Mouse (Mus musculus): ENCODE data around the gene 1700016C15Rik. TPM values are rescaled to one million over a fixed set of nuclear protein-coding genes. Genes with fewer than 3 reads are reported as not detected.

Gene 1700016C15Rik
- polyA plus RNA-seq (2014; fragmentation: Nextera tagmentation; extraction: Ambion mirVana) = not detected in 2 replicates

DNA sequence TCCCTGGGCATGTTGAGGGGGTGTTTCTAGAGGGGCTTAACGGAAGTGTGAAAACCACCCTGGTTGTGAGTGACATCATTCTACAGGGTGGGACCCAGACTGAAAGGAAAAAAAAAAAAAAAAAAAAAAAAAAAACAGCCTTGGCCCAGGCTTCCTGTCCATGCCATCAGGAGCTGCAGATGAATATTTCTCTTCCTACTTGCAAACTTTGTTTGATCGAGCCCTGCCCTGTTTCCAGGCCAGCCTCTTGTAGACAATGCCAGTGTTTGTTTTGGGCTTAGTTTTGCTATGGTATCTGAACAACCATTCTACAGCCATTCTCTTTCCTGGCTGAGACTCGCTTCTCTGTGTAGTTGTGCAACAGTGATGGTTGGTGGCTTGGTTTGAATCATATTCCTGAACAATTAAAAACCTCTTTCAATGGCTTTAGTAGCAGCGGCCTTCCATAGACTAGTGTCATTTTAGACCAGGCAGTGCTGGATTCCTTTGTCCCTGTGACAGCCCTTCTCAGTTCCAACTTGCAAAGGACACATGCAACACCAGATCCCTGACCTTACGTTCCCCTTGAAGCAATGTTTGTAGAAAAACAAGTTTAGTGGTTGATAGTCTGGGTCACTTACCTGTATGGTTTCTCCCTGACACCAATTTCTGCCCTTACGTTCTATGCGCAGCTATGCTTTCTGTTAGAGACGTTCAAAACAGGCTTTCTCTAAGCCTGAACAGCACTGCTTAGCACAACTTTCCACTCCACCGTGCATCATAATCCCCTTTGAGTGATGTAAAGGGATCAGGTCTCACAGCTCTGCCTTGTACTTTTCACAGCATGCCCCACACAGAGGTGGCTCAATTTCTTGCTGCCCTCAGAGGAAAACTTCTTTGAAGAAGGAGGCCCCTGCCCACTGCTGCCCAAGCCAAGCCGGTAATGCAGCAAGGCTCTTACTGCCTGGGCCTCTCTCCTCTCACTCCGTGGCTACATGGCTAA is at the start of gene 1700016C15Rik:
Gene 1700016C15Rik, plus strand, starts transcription at position 772 of the 982 bp plus-strand sequence.
- DNase-seq (ENCODE audit: low spot score) = no peak
- no peaks in the 10 kb centered on the region for H3K4me1 ChIP-seq (replicated peaks; ENCODE audit: control insufficient read depth, insufficient read depth, low read length)

DNA sequence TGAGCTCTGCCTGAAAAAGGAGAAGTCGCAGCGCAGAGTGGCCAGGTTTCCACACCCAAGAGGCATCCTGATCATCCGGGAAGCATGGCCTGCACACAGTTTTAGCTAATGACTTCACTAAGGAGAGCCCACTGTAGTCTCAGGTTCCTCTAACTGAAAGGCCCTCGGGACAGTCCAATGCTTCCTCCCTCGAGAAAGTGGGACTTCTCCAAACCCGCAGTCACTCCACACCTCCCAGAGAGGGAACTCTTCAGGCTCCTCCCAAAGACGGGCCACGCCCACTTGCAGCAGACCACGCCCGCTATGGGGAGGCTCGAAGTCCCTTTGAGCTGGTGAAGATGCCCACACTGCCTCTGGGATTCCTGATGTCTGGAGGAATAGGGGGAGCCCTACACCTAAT is 48.4 kb upstream of the 1700016C15Rik start:
- Histone ChIP-seq H3K9me3 (ENCODE audit: control insufficient read depth, low read length) (no peaks in the 10 kb centered on the region), H3K9ac (no peak overlapping the region), H3K27ac (no peak overlapping the region), H3K4me1 (replicated peaks; ENCODE audit: control insufficient read depth, insufficient read depth, low read length) (no peaks in the 10 kb centered on the region), H3K36me3 (replicated peaks; ENCODE audit: control insufficient read depth, insufficient read depth) (no peaks in the 10 kb centered on the region), H3K4me2 (replicated peaks) (no peak overlapping the region), H3K27me3 (ENCODE audit: control insufficient read depth, insufficient read depth, low read length) (no peaks in the 10 kb centered on the region), H3K4me3 (replicated peaks; ENCODE audit: low read length) (no peak overlapping the region)
- ATAC-seq (ENCODE audit: low FRiP score) = no peak
- WGBS = 84% methylated on average over 11 of the region's 11 CpGs
- no peak for DNase-seq (ENCODE audit: low spot score)

More for the DNA sequence above, at the start of gene 1700016C15Rik:
- 77% methylated on average over 11 of the region's 11 CpGs for WGBS
- 0 out of 2 replicates have a peak, but pooled peaks cover 7% of the 10 kb centered on the region for H3K9me3 ChIP-seq (ENCODE audit: control insufficient read depth, low read length)
- H3K4me2 ChIP-seq (replicated peaks) = no peak within 1 kb of the TSS
- H3K4me3 ChIP-seq (replicated peaks; ENCODE audit: low read length) = no peak within 1 kb of the TSS
- H3K9ac ChIP-seq = no peak within 1 kb of the TSS
- no peaks in the 10 kb centered on the region for H3K36me3 ChIP-seq (replicated peaks; ENCODE audit: control insufficient read depth, insufficient read depth)
- H3K27ac ChIP-seq = no peak within 1 kb of the TSS
- ATAC-seq (ENCODE audit: low FRiP score) = no peak; the same call in 1 of the 2 replicates
- no peaks in the 10 kb centered on the region for H3K27me3 ChIP-seq (ENCODE audit: control insufficient read depth, insufficient read depth, low read length)

DNA sequence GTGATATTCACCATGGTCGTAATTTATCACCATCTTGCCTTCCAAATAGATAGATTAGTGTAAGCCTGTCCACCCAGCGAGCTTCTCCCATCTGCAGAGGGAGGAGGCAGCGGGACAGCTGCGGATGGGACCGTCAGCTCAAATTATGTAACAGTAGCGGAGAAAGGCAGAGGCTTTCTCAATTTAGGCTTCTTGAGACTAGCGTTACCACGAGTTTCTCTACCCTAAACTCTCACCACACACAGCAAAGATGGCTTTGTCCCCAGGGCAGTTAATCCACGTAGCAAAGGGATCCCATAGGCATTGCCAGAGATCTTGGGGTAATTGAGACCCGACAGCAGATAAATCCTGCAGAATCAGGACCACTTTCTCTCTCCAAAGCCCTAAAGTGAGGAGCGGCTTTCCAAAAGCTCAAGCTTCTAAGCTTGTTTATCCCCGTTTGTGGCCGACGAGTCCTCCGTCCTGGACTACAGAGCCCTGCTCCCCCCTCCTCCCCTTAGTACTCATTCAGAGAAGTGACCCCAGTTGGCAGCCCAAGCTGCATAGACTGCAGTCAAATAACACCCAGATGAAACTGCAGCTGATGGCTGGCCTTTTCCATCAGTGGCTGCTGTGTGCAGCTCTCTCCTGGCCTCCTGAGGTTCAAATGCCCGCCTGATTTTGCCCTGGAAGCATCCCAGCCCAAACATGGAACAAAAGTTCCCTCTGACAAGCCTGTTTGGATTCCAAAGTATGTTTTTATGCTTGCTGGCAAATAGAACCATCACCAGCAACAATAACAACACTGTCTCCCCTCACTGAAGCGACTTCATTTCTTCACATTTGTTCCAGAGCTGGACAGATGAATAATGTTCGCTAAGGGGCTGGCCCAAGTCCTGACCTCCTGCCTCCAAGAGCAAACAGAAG is 45.4 kb upstream of the 1700016C15Rik start:
- Histone ChIP-seq H3K4me3 (replicated peaks; ENCODE audit: low read length) (no peak overlapping the region), H3K27me3 (ENCODE audit: control insufficient read depth, insufficient read depth, low read length) (no peaks in the 10 kb centered on the region), H3K9me3 (ENCODE audit: control insufficient read depth, low read length) (no peaks in the 10 kb centered on the region), H3K36me3 (replicated peaks; ENCODE audit: control insufficient read depth, insufficient read depth) (no peaks in the 10 kb centered on the region), H3K27ac (no peak overlapping the region), H3K4me2 (replicated peaks) (peak overlapping the region; percentile 26), H3K9ac (no peak overlapping the region), H3K4me1 (replicated peaks; ENCODE audit: control insufficient read depth, insufficient read depth, low read length) (no peaks in the 10 kb centered on the region)
- peak; percentile 28 for DNase-seq (ENCODE audit: low spot score)
- 29% methylated on average over 18 of the region's 18 CpGs for WGBS
- ATAC-seq (ENCODE audit: low FRiP score) = no peak

DNA sequence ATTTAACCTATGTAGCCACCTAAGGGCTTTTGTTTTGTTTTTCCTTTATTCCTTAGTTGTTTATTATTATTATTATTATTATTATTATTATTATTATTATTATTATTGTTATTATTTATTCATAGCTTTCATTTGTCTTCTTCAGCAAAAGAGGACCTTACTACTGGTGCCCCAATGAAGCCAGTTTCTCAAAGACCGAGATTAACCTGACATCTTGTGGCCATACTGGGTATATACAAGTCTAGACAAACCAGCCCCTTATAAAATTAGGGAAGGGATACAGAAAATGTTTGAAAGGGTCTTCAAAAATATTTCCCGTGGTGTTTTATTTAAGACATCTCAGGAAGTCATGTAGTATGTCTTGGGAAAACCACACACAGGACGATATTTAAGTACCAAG is 44.7 kb upstream of the 1700016C15Rik start:
- no peak overlapping the region for H3K9ac ChIP-seq
- H3K9me3 ChIP-seq (ENCODE audit: control insufficient read depth, low read length) = no peaks in the 10 kb centered on the region
- no peak overlapping the region for H3K27ac ChIP-seq
- H3K4me3 ChIP-seq (replicated peaks; ENCODE audit: low read length) = no peak overlapping the region
- 10% methylated on average over 3 of the region's 3 CpGs for WGBS
- H3K4me2 ChIP-seq (replicated peaks) = no peak overlapping the region
- H3K4me1 ChIP-seq (replicated peaks; ENCODE audit: control insufficient read depth, insufficient read depth, low read length) = no peaks in the 10 kb centered on the region
- no peaks in the 10 kb centered on the region for H3K27me3 ChIP-seq (ENCODE audit: control insufficient read depth, insufficient read depth, low read length)
- DNase-seq (ENCODE audit: low spot score) (peak; percentile 81), ATAC-seq (ENCODE audit: low FRiP score) (peak; percentile 71; the same call in 1 of the 2 replicates)
- no peaks in the 10 kb centered on the region for H3K36me3 ChIP-seq (replicated peaks; ENCODE audit: control insufficient read depth, insufficient read depth)

DNA sequence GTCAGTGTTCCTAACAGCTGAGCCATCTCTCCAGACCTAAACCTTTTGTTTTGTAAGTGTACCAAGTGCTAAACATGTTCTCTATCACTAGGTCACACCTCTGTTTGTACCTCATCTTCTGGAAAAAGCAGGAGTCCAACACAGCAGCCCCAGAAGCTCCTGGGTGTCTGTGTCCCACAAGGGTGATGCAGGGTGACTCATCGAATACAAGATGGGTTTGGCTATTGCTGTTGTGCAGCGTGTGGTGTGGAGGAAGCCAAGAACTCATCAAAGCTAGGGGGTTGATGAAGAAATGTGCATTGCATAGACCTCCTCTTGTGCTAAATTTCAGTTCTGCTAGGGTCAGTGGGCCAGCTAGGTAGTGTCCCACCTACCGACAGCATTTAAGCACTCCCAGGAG is 43.5 kb upstream of the 1700016C15Rik start:
- ATAC-seq (ENCODE audit: low FRiP score) (no peak), DNase-seq (ENCODE audit: low spot score) (no peak)
- H3K9me3 ChIP-seq (ENCODE audit: control insufficient read depth, low read length) = no peaks in the 10 kb centered on the region
- H3K4me3 ChIP-seq (replicated peaks; ENCODE audit: low read length) = no peak overlapping the region
- H3K9ac ChIP-seq = no peak overlapping the region
- 75% methylated on average over 3 of the region's 3 CpGs for WGBS
- no peak overlapping the region for H3K27ac ChIP-seq
- no peaks in the 10 kb centered on the region for H3K36me3 ChIP-seq (replicated peaks; ENCODE audit: control insufficient read depth, insufficient read depth)
- H3K4me2 ChIP-seq (replicated peaks) = no peak overlapping the region
- H3K27me3 ChIP-seq (ENCODE audit: control insufficient read depth, insufficient read depth, low read length) = no peaks in the 10 kb centered on the region
- no peaks in the 10 kb centered on the region for H3K4me1 ChIP-seq (replicated peaks; ENCODE audit: control insufficient read depth, insufficient read depth, low read length)

DNA sequence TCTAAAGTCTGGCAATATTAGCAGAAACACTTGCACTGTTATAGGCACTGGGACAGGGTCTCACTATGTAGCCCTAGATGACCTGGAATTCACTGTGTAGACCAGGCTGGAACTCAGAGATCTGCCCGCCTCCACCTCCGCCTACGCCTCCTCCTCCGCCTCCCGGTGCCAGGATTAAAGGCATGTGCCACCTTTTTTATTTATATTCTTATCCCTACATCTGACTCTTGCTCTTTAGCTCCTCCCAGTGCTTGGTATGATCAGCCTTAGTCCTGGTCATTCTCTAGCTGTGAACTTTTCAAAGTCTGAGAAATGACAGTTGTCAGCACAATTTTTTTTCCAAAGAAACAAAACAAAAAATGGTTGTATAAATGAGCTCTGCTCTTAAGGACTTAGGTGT is 42.6 kb upstream of the 1700016C15Rik start:
- DNase-seq (ENCODE audit: low spot score) (no peak), ATAC-seq (ENCODE audit: low FRiP score) (no peak)
- 89% methylated on average over 5 of the region's 5 CpGs for WGBS

DNA sequence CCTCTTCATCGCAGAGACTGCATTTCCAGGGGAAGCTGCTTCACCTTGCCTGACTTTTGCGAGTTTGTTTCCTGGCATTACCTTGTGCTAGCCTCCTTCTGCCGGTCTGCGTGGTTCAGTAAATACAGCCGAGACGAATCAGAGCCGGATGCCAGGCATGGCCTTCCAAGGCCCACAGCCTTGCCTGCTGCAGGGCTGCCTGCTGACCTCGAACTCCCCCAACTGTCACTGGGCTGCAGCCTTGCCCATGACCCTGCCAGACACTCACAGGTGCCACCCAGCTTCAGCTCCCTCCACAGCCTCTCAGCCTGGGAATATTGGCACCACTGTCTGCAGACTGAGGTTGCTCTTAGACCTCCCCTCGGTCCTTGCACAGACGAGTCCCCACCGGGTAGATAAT is 37.1 kb upstream of the 1700016C15Rik start:
- Histone ChIP-seq H3K4me1 (replicated peaks; ENCODE audit: control insufficient read depth, insufficient read depth, low read length) (no peaks in the 10 kb centered on the region), H3K4me2 (replicated peaks) (no peak overlapping the region), H3K36me3 (replicated peaks; ENCODE audit: control insufficient read depth, insufficient read depth) (no peaks in the 10 kb centered on the region), H3K27me3 (ENCODE audit: control insufficient read depth, insufficient read depth, low read length) (no peaks in the 10 kb centered on the region), H3K27ac (no peak overlapping the region), H3K4me3 (replicated peaks; ENCODE audit: low read length) (no peak overlapping the region), H3K9me3 (ENCODE audit: control insufficient read depth, low read length) (no peaks in the 10 kb centered on the region), H3K9ac (no peak overlapping the region)
- ATAC-seq (ENCODE audit: low FRiP score) (no peak), DNase-seq (ENCODE audit: low spot score) (no peak)
- 78% methylated on average over 11 of the region's 11 CpGs for WGBS

More for the DNA sequence above, 42.6 kb upstream of the 1700016C15Rik start:
- Histone ChIP-seq H3K9ac (no peak overlapping the region), H3K27me3 (ENCODE audit: control insufficient read depth, insufficient read depth, low read length) (no peaks in the 10 kb centered on the region), H3K4me1 (replicated peaks; ENCODE audit: control insufficient read depth, insufficient read depth, low read length) (no peaks in the 10 kb centered on the region), H3K4me2 (replicated peaks) (no peak overlapping the region), H3K27ac (no peak overlapping the region), H3K9me3 (ENCODE audit: control insufficient read depth, low read length) (no peaks in the 10 kb centered on the region), H3K36me3 (replicated peaks; ENCODE audit: control insufficient read depth, insufficient read depth) (no peaks in the 10 kb centered on the region), H3K4me3 (replicated peaks; ENCODE audit: low read length) (no peak overlapping the region)

DNA sequence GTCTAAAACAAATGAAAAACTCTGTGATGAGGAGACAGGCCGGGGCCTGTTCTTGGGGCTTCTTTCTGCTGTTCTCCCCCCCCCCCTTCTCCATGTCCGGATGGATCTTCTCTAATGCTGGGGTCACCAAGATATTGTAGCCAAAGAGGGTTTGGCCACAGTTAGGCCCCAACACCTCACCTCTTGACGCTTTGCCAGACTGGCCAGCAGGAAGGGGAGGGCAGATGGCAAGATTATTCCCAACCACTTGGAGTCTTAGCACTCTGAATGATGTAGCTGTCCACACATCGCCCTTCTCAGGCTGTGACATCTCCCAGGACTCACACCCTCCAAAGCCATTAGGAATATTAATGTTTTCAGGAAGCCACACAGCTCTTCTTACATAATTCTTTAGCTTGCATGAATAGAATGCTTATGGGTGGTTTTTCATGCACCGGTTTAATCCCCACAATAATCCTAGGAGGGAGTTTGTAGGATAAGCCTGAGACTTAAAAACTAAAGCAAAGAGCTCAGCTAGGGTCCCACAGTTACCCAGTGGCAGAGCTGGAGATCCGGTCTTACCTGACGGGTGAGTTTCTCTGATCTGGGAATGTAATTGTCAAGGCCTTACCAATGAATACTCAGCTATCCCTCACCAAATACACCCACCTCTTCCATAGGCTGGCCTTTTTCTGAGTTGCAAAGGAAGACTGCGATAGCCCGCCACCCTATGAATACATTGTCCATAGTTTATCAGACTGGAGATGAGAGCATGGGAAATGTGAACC is 35.9 kb upstream of the 1700016C15Rik start:
- Histone ChIP-seq H3K9ac (no peak overlapping the region), H3K4me2 (replicated peaks) (no peak overlapping the region), H3K4me3 (replicated peaks; ENCODE audit: low read length) (no peak overlapping the region), H3K36me3 (replicated peaks; ENCODE audit: control insufficient read depth, insufficient read depth) (no peaks in the 10 kb centered on the region), H3K4me1 (replicated peaks; ENCODE audit: control insufficient read depth, insufficient read depth, low read length) (no peaks in the 10 kb centered on the region), H3K9me3 (ENCODE audit: control insufficient read depth, low read length) (no peaks in the 10 kb centered on the region), H3K27ac (no peak overlapping the region), H3K27me3 (ENCODE audit: control insufficient read depth, insufficient read depth, low read length) (no peaks in the 10 kb centered on the region)
- ATAC-seq (ENCODE audit: low FRiP score) = no peak
- no peak for DNase-seq (ENCODE audit: low spot score)
- WGBS = 85% methylated on average over 9 of the region's 9 CpGs

Data from hindbrain, embryonic 14.5 days (tissue).